Mouse (Mus musculus) CH12.LX (cell line): ENCODE data around the gene Lrig2.

ENCODE experiments used
- BHLHE40 ChIP-seq: IDR thresholded peaks from 2 replicates; pipeline ENCODE4 v1.6.1; 2011; ENCODE audit warnings: mild to moderate bottlenecking, low read depth, low read length, improper control_type of control experiment
- CTCF ChIP-seq, 2 experiments: IDR thresholded peaks in 1 of 2; conservative IDR thresholded peaks in 1 of 2; 2 replicates each; pipeline ENCODE4 v1.5.1; 2011 to 2012; ENCODE audit warnings: low read depth in 2 of 2, low read length in 2 of 2, improper control_type of control experiment in 1 of 2, inconsistent platforms in 1 of 2, mild to moderate bottlenecking in 1 of 2, moderate library complexity in 1 of 2
- HCFC1 ChIP-seq: IDR thresholded peaks from 2 replicates; pipeline ENCODE4 v1.6.1; 2012; ENCODE audit warnings: low read depth, mild to moderate bottlenecking, inconsistent platforms, low read length, improper control_type of control experiment
- MXI1 ChIP-seq: IDR thresholded peaks from 2 replicates; pipeline ENCODE4 v1.6.1; 2011; ENCODE audit warnings: mild to moderate bottlenecking, low read depth, low read length, improper control_type of control experiment
- PAX5 ChIP-seq: IDR thresholded peaks from 2 replicates; pipeline ENCODE4 v1.6.1; 2012; ENCODE audit warnings: low read length, inconsistent platforms, mixed read lengths
- POLR2A ChIP-seq: IDR thresholded peaks from 2 replicates; pipeline ENCODE4 v1.6.1; 2011; ENCODE audit warnings: low read depth, mild to moderate bottlenecking, improper control_type of control experiment, low read length
- POLR2AphosphoS2 ChIP-seq: IDR thresholded peaks from 2 replicates; pipeline ENCODE4 v1.6.1; 2011; ENCODE audit warnings: low read depth, low read length, improper control_type of control experiment
- USF1 ChIP-seq: IDR thresholded peaks from 2 replicates; pipeline ENCODE4 v1.6.1; 2014; ENCODE audit warnings: low read depth, mild to moderate bottlenecking, inconsistent platforms, low read length, improper control_type of control experiment
- USF2 ChIP-seq: conservative IDR thresholded peaks from 2 replicates; pipeline ENCODE4 v1.6.1; 2011; ENCODE audit warnings: low read depth, low read length, improper control_type of control experiment
- ZNF384 ChIP-seq: IDR thresholded peaks from 2 replicates; pipeline ENCODE4 v1.6.1; 2012; ENCODE audit warnings: low read depth, low read length, improper control_type of control experiment, inconsistent platforms

GRCm38 (mm10) chr3:104378228-104378627, 133.5 kb downstream of the Lrig2 start:
- TF ChIP-seq CTCF (conservative IDR thresholded peaks at IDR 0.05 in 1 of 2, IDR thresholded peaks at IDR 0.05 in 1 of 2; ENCODE audit: low read depth in 2 of 2, low read length in 2 of 2) = no peak
- no peak for TF ChIP-seq USF1
- no peak for TF ChIP-seq HCFC1
- no peak for TF ChIP-seq POLR2AphosphoS2
- no peak for TF ChIP-seq POLR2A
- TF ChIP-seq PAX5 = no peak
- TF ChIP-seq MXI1 = no peak
- TF ChIP-seq ZNF384 = peak; percentile 58; the same call in 1 of the 2 replicates
- TF ChIP-seq BHLHE40 = peak; percentile 67
- TF ChIP-seq USF2 = no peak
